Mouse (Mus musculus) liver, embryonic 14.5 days (tissue): ENCODE results near the gene Chodl.

ENCODE experiments used
- CTCF ChIP-seq: IDR thresholded peaks from 2 replicates; pipeline ENCODE4 v1.5.1; 2016; ENCODE audit warnings: antibody characterized with exemption, low read depth, control low read depth
- EP300 ChIP-seq: IDR thresholded peaks from 2 replicates; pipeline ENCODE4 v1.6.1; 2016; ENCODE audit warnings: antibody characterized with exemption, low read depth

DNA sequence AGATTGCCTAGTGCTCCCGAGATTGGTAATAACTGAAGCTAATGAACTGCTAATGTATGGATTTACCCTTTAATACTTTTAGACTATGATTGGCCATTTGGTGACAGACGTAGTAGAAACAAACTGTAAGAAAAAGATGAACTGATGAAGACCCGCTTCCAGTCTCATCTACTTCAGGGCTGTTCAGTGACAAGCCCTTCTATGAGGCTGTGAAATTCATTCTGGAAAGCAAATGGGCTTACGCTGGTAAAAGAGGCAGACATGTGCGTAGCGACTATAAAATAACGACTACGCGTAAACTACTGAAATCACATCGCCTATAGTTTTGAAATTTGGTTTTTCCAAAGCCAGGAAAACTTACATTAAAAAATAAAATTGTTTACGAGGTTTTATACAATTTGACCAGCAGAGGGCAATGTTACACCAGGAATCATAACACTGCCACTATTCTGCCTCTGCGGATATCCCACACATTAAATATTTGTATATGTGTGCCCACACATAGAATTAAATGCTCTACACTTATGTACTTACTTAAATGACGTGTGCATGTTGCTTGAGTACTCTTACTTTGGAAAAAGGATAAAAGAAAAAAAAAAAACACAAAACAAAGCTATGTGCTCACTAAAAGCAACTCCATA, 38.5 kb downstream of the Chodl start:
- peak; percentile 23; the same call in 1 of the 2 replicates for TF ChIP-seq CTCF
- TF ChIP-seq EP300: no peak
